11 mouse cellular contexts compared by ENCODE assay signal in genomic region chr2:121711748-121712384, GRCm38 (mm10).
A peak's percentile ranks its signal among the peaks of the same experiment; 100 is the strongest.
DNase-seq lines count a peak whose midpoint lies in the region; ATAC-seq lines count a peak whose summit lies in the region.
"Had no signal": no experiment of that assay in that cellular context is flagged by ENCODE, and none has a peak within 500 bp of the region (broad histone marks: within the 10 kb centered on the region; RNA-seq: fewer than 3 reads in every experiment).

No protein-coding gene starts in this region.

- ATAC-seq in midbrain, embryonic 16.5 days: 0 out of 2 replicates have a peak, but pooled peaks have one; percentile 41
- ATAC-seq in midbrain, embryonic 13.5 days: no peak
- peak; percentile 39; the same call in 1 of the 2 replicates for ATAC-seq in embryonic facial prominence, embryonic 15.5 days (ENCODE audit: insufficient number of reproducible peaks, low FRiP score, low TSS enrichment, low read depth)
- ATAC-seq in stomach, embryonic 16.5 days (ENCODE audit: insufficient read depth, low FRiP score): 0 out of 2 replicates have a peak, but pooled peaks have one; percentile 37
- ATAC-seq: activated CD4-positive, CD25-positive, alpha-beta regulatory T cell, adult 4 months had no signal

- H3K4me1 ChIP-seq in heart, embryonic 10.5 days: peaks cover 5% of the 10 kb centered on the region
- peaks cover 5% of the 10 kb centered on the region for H3K4me1 ChIP-seq in midbrain, embryonic 16.5 days (ENCODE audit: control insufficient read depth, insufficient read depth, low read length)
- peaks cover 6% of the 10 kb centered on the region for H3K4me1 ChIP-seq in midbrain, embryonic 13.5 days (replicated peaks)
- H3K4me1 ChIP-seq in embryonic facial prominence, embryonic 15.5 days: peaks cover 5% of the 10 kb centered on the region; the same call in 1 of the 2 replicates
- H3K4me1 ChIP-seq in stomach, embryonic 16.5 days (ENCODE audit: control insufficient read depth, insufficient read depth, low read length): no peaks in the 10 kb centered on the region

- DNase-seq in heart, embryonic 10.5 days (ENCODE audit: low spot score): peak; percentile 82
- no peak for DNase-seq in heart, adult 9 months (ENCODE audit: low spot score in 2 of 2)
- DNase-seq in spleen, postnatal 14 days (ENCODE audit: low spot score in 2 of 2): no peak
- no peak for DNase-seq in gastrocnemius, adult 18-20 months (ENCODE audit: low spot score)
- DNase-seq: lung, postnatal 36 days had no signal

- no peak overlapping the region; the same call in 1 of the 2 replicates for H3K27ac ChIP-seq in heart, embryonic 10.5 days
- H3K27ac ChIP-seq in midbrain, embryonic 16.5 days (ENCODE audit: low read length): no peak overlapping the region
- no peak overlapping the region for H3K27ac ChIP-seq in midbrain, embryonic 13.5 days
- no peak overlapping the region for H3K27ac ChIP-seq in embryonic facial prominence, embryonic 15.5 days (replicated peaks)
- H3K27ac ChIP-seq in stomach, embryonic 16.5 days (ENCODE audit: low read length): no peak overlapping the region
- H3K27ac ChIP-seq: left cerebral cortex, adult 2 months had no signal

- WGBS in heart, embryonic 10.5 days: 21% methylated on average over 9 of the region's 9 CpGs
- 29% methylated on average over 9 of the region's 9 CpGs for WGBS in midbrain, embryonic 16.5 days
- 27% methylated on average over 9 of the region's 9 CpGs for WGBS in midbrain, embryonic 13.5 days
- 23% methylated on average over 9 of the region's 9 CpGs for WGBS in embryonic facial prominence, embryonic 15.5 days
- 17% methylated on average over 9 of the region's 9 CpGs for WGBS in stomach, embryonic 16.5 days

- H3K4me2 ChIP-seq in midbrain, embryonic 16.5 days (ENCODE audit: low read length): no peak overlapping the region
- H3K4me2 ChIP-seq in midbrain, embryonic 13.5 days (replicated peaks): no peak overlapping the region
- H3K4me2 ChIP-seq in embryonic facial prominence, embryonic 15.5 days (replicated peaks): no peak overlapping the region
- H3K4me2 ChIP-seq in stomach, embryonic 16.5 days (ENCODE audit: low read depth, low read length): no peak overlapping the region

- no peaks in the 10 kb centered on the region for H3K36me3 ChIP-seq in heart, embryonic 10.5 days
- H3K36me3 ChIP-seq in midbrain, embryonic 16.5 days (ENCODE audit: control insufficient read depth, insufficient read depth, low read length): no peaks in the 10 kb centered on the region
- 0 out of 2 replicates have a peak, but pooled peaks cover 4% of the 10 kb centered on the region for H3K36me3 ChIP-seq in midbrain, embryonic 13.5 days
- no peaks in the 10 kb centered on the region for H3K36me3 ChIP-seq in embryonic facial prominence, embryonic 15.5 days
- H3K36me3 ChIP-seq in stomach, embryonic 16.5 days (ENCODE audit: control insufficient read depth, insufficient read depth, low read length): no peaks in the 10 kb centered on the region

- no peaks in the 10 kb centered on the region for H3K9me3 ChIP-seq in heart, embryonic 10.5 days
- H3K9me3 ChIP-seq in midbrain, embryonic 16.5 days (replicated peaks; ENCODE audit: control insufficient read depth, low read length, poor library complexity, severe bottlenecking): no peaks in the 10 kb centered on the region
- no peaks in the 10 kb centered on the region for H3K9me3 ChIP-seq in midbrain, embryonic 13.5 days
- H3K9me3 ChIP-seq in embryonic facial prominence, embryonic 15.5 days (replicated peaks): no peaks in the 10 kb centered on the region
- no peaks in the 10 kb centered on the region; the same call in 1 of the 2 replicates for H3K9me3 ChIP-seq in stomach, embryonic 16.5 days (replicated peaks; ENCODE audit: control insufficient read depth, low read length)

- no peak overlapping the region for H3K4me3 ChIP-seq in heart, embryonic 10.5 days
- H3K4me3 ChIP-seq in midbrain, embryonic 16.5 days (ENCODE audit: low read depth, low read length): no peak overlapping the region
- no peak overlapping the region for H3K4me3 ChIP-seq in midbrain, embryonic 13.5 days (replicated peaks)
- no peak overlapping the region for H3K4me3 ChIP-seq in embryonic facial prominence, embryonic 15.5 days (replicated peaks)
- H3K4me3 ChIP-seq in stomach, embryonic 16.5 days (replicated peaks; ENCODE audit: low read length): no peak overlapping the region
- H3K4me3 ChIP-seq: left cerebral cortex, adult 2 months had no signal

- no peaks in the 10 kb centered on the region for H3K27me3 ChIP-seq in heart, embryonic 10.5 days (ENCODE audit: insufficient read depth, poor library complexity, severe bottlenecking)
- H3K27me3 ChIP-seq in midbrain, embryonic 16.5 days (ENCODE audit: control insufficient read depth, insufficient read depth, low read depth, low read length): no peaks in the 10 kb centered on the region
- H3K27me3 ChIP-seq in midbrain, embryonic 13.5 days: no peaks in the 10 kb centered on the region
- no peaks in the 10 kb centered on the region for H3K27me3 ChIP-seq in embryonic facial prominence, embryonic 15.5 days
- H3K27me3 ChIP-seq in stomach, embryonic 16.5 days (ENCODE audit: control insufficient read depth, insufficient read depth, low read length): no peaks in the 10 kb centered on the region

- H3K9ac ChIP-seq in midbrain, embryonic 16.5 days (ENCODE audit: low read depth, low read length): no peak overlapping the region
- H3K9ac ChIP-seq in midbrain, embryonic 13.5 days (replicated peaks): no peak overlapping the region
- H3K9ac ChIP-seq in embryonic facial prominence, embryonic 15.5 days: no peak overlapping the region
- no peak overlapping the region for H3K9ac ChIP-seq in stomach, embryonic 16.5 days (ENCODE audit: low read length)
